Mouse (Mus musculus) hindbrain, embryonic 13.5 days (tissue): ENCODE results near the gene Ubr3. TPM values are rescaled to one million over a fixed set of nuclear protein-coding genes. Genes with fewer than 3 reads are reported as not detected.
"Not testable (repeated sequence)": the region's sequence is repeated elsewhere in the genome, so short reads cannot be mapped to it uniquely, and the experiment has no call there.

Experiments
- ATAC-seq: fragments of 200-750 bp; cut with Nextera tagmentation; 2 replicates; pipeline ENCODE4 v1.8.0; 2017; ENCODE audit warnings: moderate TSS enrichment; ENCODE audit not compliant: low FRiP score
- H3K27ac ChIP-seq: fragments of 300-500 bp; sonication (generic); 2 replicates; pipeline ENCODE4 v1.5.1; 2015; ENCODE audit warnings: inconsistent platforms, mild to moderate bottlenecking, moderate library complexity
- H3K27me3 ChIP-seq: fragments of 300-500 bp; sonication (generic); 2 replicates; pipeline ENCODE4 v1.6.1; 2015; ENCODE audit warnings: mild to moderate bottlenecking, inconsistent platforms
- H3K36me3 ChIP-seq: fragments of 300-500 bp; sonication (generic); 2 replicates; pipeline ENCODE4 v1.6.1; 2015; ENCODE audit warnings: mild to moderate bottlenecking, inconsistent platforms
- H3K4me1 ChIP-seq: fragments of 300-500 bp; sonication (generic); replicated peaks from 2 replicates; pipeline ENCODE4 v1.6.1; 2015; ENCODE audit warnings: inconsistent platforms
- H3K4me2 ChIP-seq: fragments of 300-500 bp; sonication (generic); 2 replicates; pipeline ENCODE4 v1.6.1; 2015; ENCODE audit warnings: inconsistent platforms, mild to moderate bottlenecking, moderate library complexity
- H3K4me3 ChIP-seq: fragments of 300-500 bp; sonication (generic); 2 replicates; pipeline ENCODE4 v1.5.1; 2015; ENCODE audit warnings: mild to moderate bottlenecking, inconsistent platforms
- H3K9ac ChIP-seq: fragments of 300-500 bp; sonication (generic); 2 replicates; pipeline ENCODE4 v1.6.1; 2015; ENCODE audit warnings: mild to moderate bottlenecking, inconsistent platforms
- H3K9me3 ChIP-seq: fragments of 300-500 bp; sonication (generic); 2 replicates; pipeline ENCODE4 v1.6.1; 2016; ENCODE audit warnings: inconsistent platforms
- WGBS: fragments of 180-500 bp; shearing (Covaris S2); methylation state at CpG from one replicate; pipeline ENCODE4 v1.1.7; 2015; 5-methylcytosine and 5-hydroxymethylcytosine counted together
- polyA plus RNA-seq: library from polyadenylated mRNA; unstranded; fragments of >200 nt; fragmentation: Nextera tagmentation; extraction: Ambion mirVana; gene quantifications from 2 replicates; pipeline ENCODE4 v1.2.1, GENCODE M21; 2015

The Ubr3 gene
- polyA plus RNA-seq, 1 experiment from 2014 or later, result 15.8 TPM

- Histone ChIP-seq H3K27me3 (no peaks in the 10 kb centered on the region), H3K9me3 (no peaks in the 10 kb centered on the region), H3K36me3 (peaks cover 42% of the 10 kb centered on the region), H3K4me1 (no peaks in the 10 kb centered on the region), H3K4me3 (no peak overlapping the region), H3K27ac (no peak overlapping the region), H3K4me2 (no peak overlapping the region), H3K9ac (no peak overlapping the region)
- 79% methylated on average over 3 of the region's 3 CpGs for WGBS
- no peak for ATAC-seq
Observed at GRCm38 (mm10) chr2:69924943-69925342, 27.9 kb downstream of the Ubr3 start.

GRCm38 (mm10) chr2:69936331-69936730, 39.3 kb downstream of the Ubr3 start:
- WGBS, result 97% methylated on average over 5 of the region's 5 CpGs
- Histone ChIP-seq H3K4me2 (no peak overlapping the region), H3K4me1 (no peaks in the 10 kb centered on the region), H3K9ac (no peak overlapping the region), H3K4me3 (no peak overlapping the region), H3K27ac (no peak overlapping the region), H3K9me3 (no peaks in the 10 kb centered on the region), H3K36me3 (peaks cover 33% of the 10 kb centered on the region), H3K27me3 (no peaks in the 10 kb centered on the region)
- ATAC-seq, result no peak

DNA sequence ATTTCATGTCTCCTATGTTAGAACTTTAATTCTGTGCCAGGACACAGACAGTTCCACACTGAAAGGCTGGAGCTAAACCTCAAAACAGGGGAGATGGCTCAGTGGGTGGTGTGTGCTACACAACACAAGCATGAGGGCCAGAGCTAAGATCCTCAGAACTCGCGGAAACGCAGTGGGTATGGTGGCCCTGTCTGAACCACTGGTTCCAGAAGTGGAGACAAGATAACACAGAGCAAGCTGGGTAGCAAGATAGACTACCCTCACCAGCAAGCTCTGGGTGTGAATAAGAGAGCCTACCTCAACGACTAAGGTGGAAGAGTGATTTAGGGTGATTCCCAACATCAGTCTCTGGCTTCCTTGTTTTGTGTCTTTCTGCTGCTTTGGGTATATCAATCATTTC, 42.2 kb downstream of the Ubr3 start:
- H3K9ac ChIP-seq, result no peak overlapping the region
- H3K9me3 ChIP-seq, result no peaks in the 10 kb centered on the region
- WGBS, result 92% methylated on average over 4 of the region's 4 CpGs
- no peaks in the 10 kb centered on the region for H3K4me1 ChIP-seq
- no peak for ATAC-seq
- peaks cover 33% of the 10 kb centered on the region for H3K36me3 ChIP-seq
- no peak overlapping the region for H3K27ac ChIP-seq
- no peak overlapping the region for H3K4me3 ChIP-seq
- no peaks in the 10 kb centered on the region for H3K27me3 ChIP-seq
- H3K4me2 ChIP-seq, result no peak overlapping the region

GRCm38 (mm10) chr2:69939649-69940048, 42.6 kb downstream of the Ubr3 start:
- Histone ChIP-seq H3K9me3 (no peaks in the 10 kb centered on the region), H3K9ac (no peak overlapping the region), H3K4me2 (no peak overlapping the region), H3K4me3 (no peak overlapping the region), H3K27ac (no peak overlapping the region), H3K27me3 (no peaks in the 10 kb centered on the region), H3K4me1 (no peaks in the 10 kb centered on the region), H3K36me3 (peaks cover 29% of the 10 kb centered on the region)
- no peak for ATAC-seq
- 96% methylated on average over 5 of the region's 5 CpGs for WGBS

GRCm38 (mm10) chr2:69941391-69942030, 44.5 kb downstream of the Ubr3 start:
- no peaks in the 10 kb centered on the region for H3K9me3 ChIP-seq
- H3K27me3 ChIP-seq, result no peaks in the 10 kb centered on the region

GRCm38 (mm10) chr2:69952849-69953248, 55.8 kb downstream of the Ubr3 start:
- ATAC-seq, result no peak
- Histone ChIP-seq H3K4me2 (no peak overlapping the region), H3K9me3 (no peaks in the 10 kb centered on the region), H3K27ac (no peak overlapping the region), H3K27me3 (no peaks in the 10 kb centered on the region), H3K4me1 (no peaks in the 10 kb centered on the region), H3K9ac (no peak overlapping the region), H3K36me3 (peaks cover 39% of the 10 kb centered on the region), H3K4me3 (no peak overlapping the region)
- WGBS, result 91% methylated on average over 8 of the region's 8 CpGs

More at GRCm38 (mm10) chr2:69941391-69942030, 44.5 kb downstream of the Ubr3 start:
- H3K36me3 ChIP-seq, result peaks cover 20% of the 10 kb centered on the region
- no peak overlapping the region for H3K9ac ChIP-seq
- ATAC-seq, result no peak
- WGBS, result 72% methylated on average over 4 of the region's 4 CpGs
- no peak overlapping the region for H3K27ac ChIP-seq
- H3K4me1 ChIP-seq, result no peaks in the 10 kb centered on the region
- no peak overlapping the region for H3K4me3 ChIP-seq
- no peak overlapping the region for H3K4me2 ChIP-seq

GRCm38 (mm10) chr2:69955635-69956034, 58.6 kb downstream of the Ubr3 start:
- H3K36me3 ChIP-seq, result peaks cover 27% of the 10 kb centered on the region
- WGBS, result 52% methylated on average over 2 of the region's 2 CpGs
- no peaks in the 10 kb centered on the region for H3K9me3 ChIP-seq
- H3K27me3 ChIP-seq, result no peaks in the 10 kb centered on the region
- H3K9ac ChIP-seq, result no peak overlapping the region
- H3K4me2 ChIP-seq, result no peak overlapping the region
- H3K4me1 ChIP-seq, result no peaks in the 10 kb centered on the region
- no peak for ATAC-seq
- no peak overlapping the region for H3K27ac ChIP-seq
- H3K4me3 ChIP-seq, result no peak overlapping the region

DNA sequence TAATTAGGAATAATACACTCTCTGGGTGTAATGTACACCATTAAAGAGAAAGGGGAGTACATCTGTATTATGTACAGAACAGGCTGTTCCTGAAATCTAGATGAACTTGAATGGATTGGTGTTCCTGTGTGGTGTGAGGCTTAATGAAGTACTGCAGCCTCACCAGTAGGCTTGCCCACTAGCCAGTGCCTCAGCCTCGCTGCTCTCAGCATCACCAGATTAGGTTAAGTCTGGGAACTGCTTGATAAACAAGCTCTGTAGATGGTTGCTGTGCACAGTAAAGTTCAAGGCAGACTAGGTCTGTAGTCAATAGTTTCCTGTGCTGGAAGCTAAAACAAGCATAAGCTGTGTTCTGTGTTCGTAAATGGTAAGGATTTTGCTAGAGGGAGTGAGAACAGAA, 60.6 kb downstream of the Ubr3 start:
- Histone ChIP-seq H3K27ac (no peak overlapping the region), H3K9me3 (no peaks in the 10 kb centered on the region), H3K36me3 (peaks cover 41% of the 10 kb centered on the region), H3K27me3 (no peaks in the 10 kb centered on the region), H3K4me1 (no peaks in the 10 kb centered on the region), H3K9ac (no peak overlapping the region), H3K4me3 (no peak overlapping the region), H3K4me2 (no peak overlapping the region)
- 95% methylated on average over 2 of the region's 2 CpGs for WGBS
- ATAC-seq, result no peak

- no peaks in the 10 kb centered on the region for H3K4me1 ChIP-seq
- H3K27me3 ChIP-seq, result no peaks in the 10 kb centered on the region
- H3K4me3 ChIP-seq, result no peak overlapping the region
- no peak overlapping the region for H3K9ac ChIP-seq
- no peaks in the 10 kb centered on the region for H3K9me3 ChIP-seq
- peaks cover 42% of the 10 kb centered on the region for H3K36me3 ChIP-seq
- H3K27ac ChIP-seq, result no peak overlapping the region
- ATAC-seq, result no peak
- H3K4me2 ChIP-seq, result no peak overlapping the region
- WGBS, result 85% methylated on average over 2 of the region's 2 CpGs
Observed at GRCm38 (mm10) chr2:69974896-69975295, 77.8 kb downstream of the Ubr3 start.

DNA sequence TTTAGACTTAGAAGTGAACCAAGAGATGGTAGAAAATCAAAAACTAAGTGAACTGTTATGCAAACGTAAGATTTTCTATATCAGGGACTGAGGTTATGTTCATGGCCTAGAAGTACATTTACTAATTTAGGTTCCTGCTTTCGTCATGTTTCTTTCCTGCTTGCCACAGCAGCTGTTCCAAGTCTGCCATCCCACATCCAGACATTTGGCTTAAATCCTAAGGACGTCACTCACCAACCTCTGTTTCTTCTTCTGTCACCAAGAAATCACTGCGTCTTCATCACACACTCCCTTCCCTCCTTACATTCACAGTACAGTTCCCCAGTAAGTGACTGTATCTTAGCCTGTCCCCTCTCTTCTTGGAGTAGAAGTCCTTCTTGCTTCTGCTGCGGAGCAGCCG, 92.2 kb downstream of the Ubr3 start:
- WGBS, result 98% methylated on average over 6 of the region's 6 CpGs
- Histone ChIP-seq H3K9me3 (no peaks in the 10 kb centered on the region), H3K4me3 (no peak overlapping the region), H3K27ac (no peak overlapping the region), H3K36me3 (peaks cover 52% of the 10 kb centered on the region), H3K9ac (no peak overlapping the region), H3K4me1 (no peaks in the 10 kb centered on the region), H3K27me3 (no peaks in the 10 kb centered on the region), H3K4me2 (no peak overlapping the region)
- ATAC-seq, result no peak

DNA sequence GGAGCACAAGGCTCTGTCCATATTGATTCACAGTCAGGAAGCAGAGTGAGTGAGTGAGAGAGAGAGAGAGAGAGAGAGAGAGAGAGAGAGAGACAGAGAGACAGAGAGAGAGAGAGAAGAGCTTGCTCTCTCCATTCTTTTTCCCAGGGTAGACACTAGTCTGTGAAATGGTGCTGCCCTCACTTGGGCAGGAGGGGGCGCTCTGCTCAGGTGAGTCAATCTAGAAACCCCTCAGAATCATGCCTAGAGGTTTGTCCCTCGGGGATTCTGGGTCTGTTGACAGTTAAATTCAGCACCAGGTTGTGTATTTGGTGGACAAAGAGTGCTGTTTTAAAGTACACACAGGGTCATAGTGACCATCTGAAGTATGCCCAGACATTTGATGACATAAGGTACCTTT, 93.6 kb downstream of the Ubr3 start:
- Histone ChIP-seq H3K27ac (no peak overlapping the region), H3K36me3 (peaks cover 46% of the 10 kb centered on the region), H3K9ac (no peak overlapping the region), H3K27me3 (no peaks in the 10 kb centered on the region), H3K4me2 (no peak overlapping the region), H3K4me1 (no peaks in the 10 kb centered on the region), H3K4me3 (no peak overlapping the region), H3K9me3 (no peaks in the 10 kb centered on the region)
- 49% methylated on average over 2 of the region's 2 CpGs for WGBS
- no peak for ATAC-seq

- not testable (repeated sequence) for H3K9ac ChIP-seq, H3K4me3 ChIP-seq, ATAC-seq, H3K27ac ChIP-seq, H3K27me3 ChIP-seq, H3K4me1 ChIP-seq, H3K9me3 ChIP-seq, H3K4me2 ChIP-seq
- WGBS, result 94% methylated on average over 3 of the region's 3 CpGs
- H3K36me3 ChIP-seq, result peaks cover 45% of the 10 kb centered on the region
Observed at GRCm38 (mm10) chr2:69994082-69994736, 97.2 kb downstream of the Ubr3 start.

DNA sequence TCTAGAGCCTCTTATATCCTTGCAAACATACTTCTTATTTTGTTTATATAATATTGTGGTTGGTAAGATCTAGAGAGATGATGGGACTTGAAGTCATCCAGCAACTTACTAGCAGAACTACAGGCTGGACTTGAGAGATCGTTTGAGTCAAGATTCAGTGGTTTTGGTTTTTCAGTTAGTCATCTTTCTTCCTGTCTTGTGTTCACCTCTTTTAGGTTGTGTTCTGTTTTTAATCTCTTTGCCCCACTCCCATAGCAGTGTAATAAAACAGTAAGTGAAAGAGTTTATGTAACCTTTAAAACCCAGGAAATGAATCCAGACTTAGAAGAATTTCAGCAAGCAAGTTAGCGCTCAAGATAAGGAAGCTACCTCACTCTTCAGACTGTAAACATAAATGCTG, 97.7 kb downstream of the Ubr3 start:
- no peak overlapping the region for H3K4me3 ChIP-seq
- no peak for ATAC-seq
- peaks cover 39% of the 10 kb centered on the region for H3K36me3 ChIP-seq
- no peak overlapping the region for H3K27ac ChIP-seq
- H3K4me2 ChIP-seq, result no peak overlapping the region
- no peak overlapping the region for H3K9ac ChIP-seq
- H3K9me3 ChIP-seq, result no peaks in the 10 kb centered on the region
- WGBS, result 90% methylated on average over 2 of the region's 2 CpGs
- H3K27me3 ChIP-seq, result no peaks in the 10 kb centered on the region
- H3K4me1 ChIP-seq, result no peaks in the 10 kb centered on the region
